Mouse (Mus musculus) T-cell, adult 66 days (primary cell): ENCODE results near the gene Zbtb40. TPM values are rescaled to one million over a fixed set of nuclear protein-coding genes. Genes with fewer than 3 reads are reported as not detected.

Source experiments
- total RNA-seq, 2 experiments: library from RNA; stranded (reverse); gene quantifications; 3 replicates in 1 of 2; 4 replicates in 1 of 2; pipeline ENCODE4 v1.2.4; 2023

The Zbtb40 gene
- total RNA-seq: 10 to 100 TPM; 28.7 to 29.6 TPM

GRCm38 (mm10) chr4:137048550-137049032 lies at the start of gene Zbtb40:
Gene Zbtb40, minus strand, starts transcription at chr4:137048801.

DNA sequence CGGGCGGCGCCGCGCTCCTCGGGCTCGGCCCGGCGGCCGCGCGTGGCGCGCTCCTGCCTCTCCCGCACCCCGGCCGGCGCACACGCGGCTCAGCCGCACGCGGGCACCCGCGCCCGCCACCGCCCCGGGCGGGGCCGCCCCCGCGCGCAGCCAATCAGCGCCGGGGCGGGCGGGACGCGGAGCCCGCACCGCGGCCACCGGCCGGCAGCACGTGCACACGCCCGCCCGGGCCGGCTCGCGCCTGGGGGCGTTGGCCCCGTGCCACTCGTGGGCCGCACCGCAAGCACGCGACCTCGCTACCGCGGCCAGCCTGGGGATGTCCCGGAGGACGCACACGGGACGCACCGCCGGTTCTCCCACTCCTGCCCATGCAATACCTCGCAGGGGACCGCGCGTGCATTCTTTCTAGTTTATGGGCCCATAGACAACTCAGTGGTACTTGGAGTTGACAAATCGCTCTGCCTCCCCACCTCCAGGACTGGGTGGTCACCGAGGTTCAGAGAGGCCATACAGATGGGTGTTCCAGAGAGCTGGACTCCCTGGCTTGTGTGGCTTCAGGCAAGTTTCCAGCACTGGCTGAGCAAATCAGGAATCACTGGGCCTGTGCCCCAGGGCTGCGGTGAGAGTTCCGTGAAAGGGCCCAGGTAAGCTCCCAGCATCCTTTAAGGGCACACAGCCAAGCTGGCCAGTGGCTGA lies 91.7 kb downstream of the Zbtb40 start, which contains the start of gene Epha8:
TSS of gene Epha8 (minus strand) at position 66 of the 696 bp plus-strand sequence.

Other genes starting within 250 kb of the Zbtb40 start
- under 1 TPM; 0.39 to 0.58 TPM for gene Ephb2, start 212.8 kb downstream of the Zbtb40 start, total RNA-seq
- gene C1qb, start 162.6 kb downstream of the Zbtb40 start, total RNA-seq: 10 to 100 TPM in 1 of 2 experiments, 1 to 10 TPM in 1; 7.0 to 10.1 TPM
- gene C1qc, start 155.7 kb downstream of the Zbtb40 start, total RNA-seq: 1 to 10 TPM; 5.3 to 8.2 TPM
- gene C1qa, start 150.0 kb downstream of the Zbtb40 start, total RNA-seq: 10 to 100 TPM in 1 of 2 experiments, 1 to 10 TPM in 1; 6.4 to 12.7 TPM
- not detected for gene Epha8, start 92.0 kb downstream of the Zbtb40 start, total RNA-seq
- gene Wnt4, start 228.7 kb upstream of the Zbtb40 start, total RNA-seq: under 1 TPM in 1 of 2 experiments, not detected in 1; 0.12 TPM